Mouse (Mus musculus): Measurements from ENCODE around the gene Prcd. TPM values are rescaled to one million over a fixed set of nuclear protein-coding genes. Genes with fewer than 3 reads are reported as not detected.

The Prcd gene
- polyA plus RNA-seq, 1 experiment from 2014 or later = 0.53 TPM

- Histone ChIP-seq H3K9ac (ENCODE audit: low read length) (no peak overlapping the region), H3K27ac (ENCODE audit: low read depth, low read length) (no peak overlapping the region), H3K4me1 (ENCODE audit: control insufficient read depth, insufficient read depth, low read length) (peaks cover 15% of the 10 kb centered on the region; the same call in 1 of the 2 replicates), H3K4me3 (ENCODE audit: low read depth, low read length) (no peak overlapping the region), H3K27me3 (ENCODE audit: control insufficient read depth, insufficient read depth, low read length) (no peaks in the 10 kb centered on the region), H3K36me3 (ENCODE audit: control insufficient read depth, insufficient read depth, low read length) (no peaks in the 10 kb centered on the region), H3K4me2 (ENCODE audit: low read depth) (no peak overlapping the region), H3K9me3 (ENCODE audit: control insufficient read depth, low read length) (no peaks in the 10 kb centered on the region)
- DNase-seq (ENCODE audit: low spot score) = no peak
- WGBS = 80% methylated on average over 10 of the region's 10 CpGs
- no peak for ATAC-seq (ENCODE audit: insufficient read depth, low FRiP score, low TSS enrichment)
Observed at GRCm38 (mm10) chr11:116616438-116617118, 36.8 kb upstream of the Prcd start.

GRCm38 (mm10) chr11:116617641-116618040 is 35.7 kb upstream of the Prcd start:
- 90% methylated on average over 7 of the region's 7 CpGs for WGBS
- Histone ChIP-seq H3K27me3 (ENCODE audit: control insufficient read depth, insufficient read depth, low read length) (no peaks in the 10 kb centered on the region), H3K9ac (ENCODE audit: low read length) (no peak overlapping the region), H3K4me2 (ENCODE audit: low read depth) (no peak overlapping the region), H3K36me3 (ENCODE audit: control insufficient read depth, insufficient read depth, low read length) (no peaks in the 10 kb centered on the region), H3K4me3 (ENCODE audit: low read depth, low read length) (no peak overlapping the region), H3K9me3 (ENCODE audit: control insufficient read depth, low read length) (no peaks in the 10 kb centered on the region), H3K27ac (ENCODE audit: low read depth, low read length) (no peak overlapping the region), H3K4me1 (ENCODE audit: control insufficient read depth, insufficient read depth, low read length) (peaks cover 15% of the 10 kb centered on the region; the same call in 1 of the 2 replicates)
- ATAC-seq (ENCODE audit: insufficient read depth, low FRiP score, low TSS enrichment) (no peak), DNase-seq (ENCODE audit: low spot score) (no peak)

DNA sequence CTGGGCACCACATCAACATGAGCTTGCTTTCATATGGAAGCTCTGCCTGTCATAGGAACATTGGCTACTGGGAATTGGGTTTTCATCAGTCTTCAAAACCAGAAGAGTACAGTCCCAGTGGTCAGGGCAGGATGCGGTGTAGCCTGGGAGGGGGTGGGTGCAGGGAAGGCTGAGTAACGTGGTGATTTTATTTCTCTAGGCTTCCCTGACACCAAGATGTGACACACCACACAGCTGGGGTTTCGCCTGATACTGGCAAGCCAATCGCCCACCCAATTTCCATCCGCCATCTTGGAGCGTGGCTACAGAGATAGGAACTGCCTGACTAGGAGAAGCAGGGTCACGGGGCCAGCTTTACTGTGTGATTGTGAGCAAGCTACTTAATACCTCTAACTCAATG is 34.7 kb upstream of the Prcd start:
- Histone ChIP-seq H3K36me3 (ENCODE audit: control insufficient read depth, insufficient read depth, low read length) (no peaks in the 10 kb centered on the region), H3K27ac (ENCODE audit: low read depth, low read length) (no peak overlapping the region), H3K4me2 (ENCODE audit: low read depth) (no peak overlapping the region), H3K27me3 (ENCODE audit: control insufficient read depth, insufficient read depth, low read length) (peaks cover 9% of the 10 kb centered on the region), H3K4me3 (ENCODE audit: low read depth, low read length) (no peak overlapping the region), H3K9me3 (ENCODE audit: control insufficient read depth, low read length) (no peaks in the 10 kb centered on the region), H3K9ac (ENCODE audit: low read length) (no peak overlapping the region), H3K4me1 (ENCODE audit: control insufficient read depth, insufficient read depth, low read length) (peaks cover 15% of the 10 kb centered on the region; the same call in 1 of the 2 replicates)
- ATAC-seq (ENCODE audit: insufficient read depth, low FRiP score, low TSS enrichment) (no peak), DNase-seq (ENCODE audit: low spot score) (no peak)
- WGBS = 91% methylated on average over 7 of the region's 7 CpGs

DNA sequence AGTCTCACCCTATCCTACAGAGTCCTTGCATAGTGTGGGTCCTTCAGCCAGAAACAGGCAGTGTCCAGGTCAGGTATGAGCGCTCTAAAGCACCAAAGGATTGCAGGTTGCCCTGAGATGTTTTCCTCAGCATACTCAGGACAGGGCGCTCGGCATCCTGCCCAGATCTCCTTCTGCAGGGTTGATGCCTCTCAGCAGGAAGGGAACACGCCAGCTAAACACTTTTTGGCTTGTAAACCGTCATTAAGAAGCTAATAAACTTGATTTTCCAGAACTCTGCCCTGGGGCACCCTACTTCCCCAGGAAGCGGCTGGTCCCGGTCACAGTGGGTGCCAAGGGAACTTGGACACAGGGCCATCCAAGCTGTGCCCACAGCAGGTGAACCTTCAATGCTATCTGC is 34.2 kb upstream of the Prcd start:
- H3K36me3 ChIP-seq (ENCODE audit: control insufficient read depth, insufficient read depth, low read length) = no peaks in the 10 kb centered on the region
- H3K4me1 ChIP-seq (ENCODE audit: control insufficient read depth, insufficient read depth, low read length) = peaks cover 15% of the 10 kb centered on the region; the same call in 1 of the 2 replicates
- ATAC-seq (ENCODE audit: insufficient read depth, low FRiP score, low TSS enrichment) (no peak), DNase-seq (ENCODE audit: low spot score) (no peak)
- no peaks in the 10 kb centered on the region for H3K9me3 ChIP-seq (ENCODE audit: control insufficient read depth, low read length)
- H3K27me3 ChIP-seq (ENCODE audit: control insufficient read depth, insufficient read depth, low read length) = peaks cover 10% of the 10 kb centered on the region
- H3K4me2 ChIP-seq (ENCODE audit: low read depth) = no peak overlapping the region
- WGBS = 80% methylated on average over 7 of the region's 7 CpGs
- H3K27ac ChIP-seq (ENCODE audit: low read depth, low read length) = 0 out of 2 replicates have a peak overlapping the region, but pooled peaks have one; percentile 8
- H3K4me3 ChIP-seq (ENCODE audit: low read depth, low read length) = no peak overlapping the region
- H3K9ac ChIP-seq (ENCODE audit: low read length) = no peak overlapping the region

GRCm38 (mm10) chr11:116619561-116619960 is 33.8 kb upstream of the Prcd start:
- ATAC-seq (ENCODE audit: insufficient read depth, low FRiP score, low TSS enrichment) (no peak), DNase-seq (ENCODE audit: low spot score) (no peak)
- H3K4me1 ChIP-seq (ENCODE audit: control insufficient read depth, insufficient read depth, low read length) = peaks cover 15% of the 10 kb centered on the region; the same call in 1 of the 2 replicates
- H3K4me3 ChIP-seq (ENCODE audit: low read depth, low read length) = no peak overlapping the region
- H3K27me3 ChIP-seq (ENCODE audit: control insufficient read depth, insufficient read depth, low read length) = peaks cover 10% of the 10 kb centered on the region
- WGBS = 50% methylated on average over 8 of the region's 8 CpGs
- no peak overlapping the region for H3K27ac ChIP-seq (ENCODE audit: low read depth, low read length)
- H3K9ac ChIP-seq (ENCODE audit: low read length) = no peak overlapping the region
- H3K36me3 ChIP-seq (ENCODE audit: control insufficient read depth, insufficient read depth, low read length) = no peaks in the 10 kb centered on the region
- no peak overlapping the region for H3K4me2 ChIP-seq (ENCODE audit: low read depth)
- H3K9me3 ChIP-seq (ENCODE audit: control insufficient read depth, low read length) = no peaks in the 10 kb centered on the region

- Histone ChIP-seq H3K4me2 (ENCODE audit: low read depth) (no peak overlapping the region), H3K4me3 (ENCODE audit: low read depth, low read length) (no peak overlapping the region)
- WGBS = 39% methylated on average over 9 of the region's 9 CpGs
Observed at GRCm38 (mm10) chr11:116620073-116620472, 33.3 kb upstream of the Prcd start.

GRCm38 (mm10) chr11:116620559-116621253 is 32.6 kb upstream of the Prcd start:
- Histone ChIP-seq H3K9ac (ENCODE audit: low read length) (no peak overlapping the region), H3K27me3 (ENCODE audit: control insufficient read depth, insufficient read depth, low read length) (peaks cover 13% of the 10 kb centered on the region), H3K4me1 (ENCODE audit: control insufficient read depth, insufficient read depth, low read length) (peaks cover 15% of the 10 kb centered on the region; the same call in 1 of the 2 replicates), H3K27ac (ENCODE audit: low read depth, low read length) (0 out of 2 replicates have a peak overlapping the region, but pooled peaks have one; percentile 39), H3K9me3 (ENCODE audit: control insufficient read depth, low read length) (no peaks in the 10 kb centered on the region), H3K4me2 (ENCODE audit: low read depth) (peak overlapping the region; percentile 16; the same call in 1 of the 2 replicates), H3K4me3 (ENCODE audit: low read depth, low read length) (no peak overlapping the region), H3K36me3 (ENCODE audit: control insufficient read depth, insufficient read depth, low read length) (no peaks in the 10 kb centered on the region)
- DNase-seq (ENCODE audit: low spot score) (no peak), ATAC-seq (ENCODE audit: insufficient read depth, low FRiP score, low TSS enrichment) (no peak)
- WGBS = 76% methylated on average over 10 of the region's 10 CpGs

More at GRCm38 (mm10) chr11:116620073-116620472, 33.3 kb upstream of the Prcd start:
- H3K9me3 ChIP-seq (ENCODE audit: control insufficient read depth, low read length) = no peaks in the 10 kb centered on the region
- no peak for DNase-seq (ENCODE audit: low spot score)
- H3K27me3 ChIP-seq (ENCODE audit: control insufficient read depth, insufficient read depth, low read length) = peaks cover 13% of the 10 kb centered on the region
- H3K36me3 ChIP-seq (ENCODE audit: control insufficient read depth, insufficient read depth, low read length) = no peaks in the 10 kb centered on the region
- no peak overlapping the region for H3K9ac ChIP-seq (ENCODE audit: low read length)
- ATAC-seq (ENCODE audit: insufficient read depth, low FRiP score, low TSS enrichment) = no peak
- H3K4me1 ChIP-seq (ENCODE audit: control insufficient read depth, insufficient read depth, low read length) = peaks cover 15% of the 10 kb centered on the region; the same call in 1 of the 2 replicates
- no peak overlapping the region for H3K27ac ChIP-seq (ENCODE audit: low read depth, low read length)

- no peak overlapping the region for H3K9ac ChIP-seq (ENCODE audit: low read length)
- no peak overlapping the region for H3K4me3 ChIP-seq (ENCODE audit: low read depth, low read length)
- H3K36me3 ChIP-seq (ENCODE audit: control insufficient read depth, insufficient read depth, low read length) = no peaks in the 10 kb centered on the region
- DNase-seq (ENCODE audit: low spot score) (no peak), ATAC-seq (ENCODE audit: insufficient read depth, low FRiP score, low TSS enrichment) (no peak)
- H3K4me1 ChIP-seq (ENCODE audit: control insufficient read depth, insufficient read depth, low read length) = peaks cover 15% of the 10 kb centered on the region; the same call in 1 of the 2 replicates
- H3K4me2 ChIP-seq (ENCODE audit: low read depth) = peak overlapping the region; percentile 16; the same call in 1 of the 2 replicates
- no peaks in the 10 kb centered on the region for H3K9me3 ChIP-seq (ENCODE audit: control insufficient read depth, low read length)
- 0 out of 2 replicates have a peak overlapping the region, but pooled peaks have one; percentile 39 for H3K27ac ChIP-seq (ENCODE audit: low read depth, low read length)
- 37% methylated on average over 6 of the region's 6 CpGs for WGBS
- H3K27me3 ChIP-seq (ENCODE audit: control insufficient read depth, insufficient read depth, low read length) = peaks cover 13% of the 10 kb centered on the region
Observed at GRCm38 (mm10) chr11:116621258-116621704, 32.1 kb upstream of the Prcd start.

Measured in neural tube, embryonic 11.5 days (tissue).